Mouse (Mus musculus) small intestine, adult 2 months (tissue): Measurements from ENCODE around the gene Ap3d1.

Experiments
- CTCF ChIP-seq: fragments of 200-500 bp; IDR thresholded peaks from 2 replicates; pipeline ENCODE4 v1.5.1; 2012; ENCODE audit warnings: low read depth, mild to moderate bottlenecking, control low read depth, inconsistent platforms, low read length, moderate library complexity, mixed read lengths; ENCODE audit not compliant: insufficient replicate concordance, insufficient read length; ENCODE audit errors: extremely low read depth
- POLR2A ChIP-seq: fragments of 200-500 bp; IDR thresholded peaks from 2 replicates; pipeline ENCODE4 v1.6.1; 2012; ENCODE audit warnings: low read depth, mild to moderate bottlenecking, control low read depth, inconsistent platforms, low read length, moderate library complexity

DNA sequence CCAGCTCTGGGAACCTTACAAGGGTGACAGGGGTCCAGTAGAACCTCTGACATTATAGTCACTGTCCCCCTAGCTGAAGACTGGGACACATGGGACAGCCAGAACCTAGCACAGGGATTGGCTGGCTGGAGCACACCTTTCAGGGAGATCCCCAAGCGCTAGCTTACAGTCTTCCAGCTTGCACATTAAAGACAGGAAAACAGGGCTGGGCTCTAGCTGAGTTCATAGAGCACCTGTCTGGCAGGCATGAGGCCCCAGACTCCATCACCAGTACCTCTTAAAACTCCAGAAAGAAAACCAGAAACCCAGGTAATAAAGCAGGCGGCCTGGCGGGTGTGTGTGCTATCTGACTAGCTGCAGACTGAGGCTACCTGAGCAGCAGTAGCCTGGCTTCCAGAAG, 68.4 kb downstream of the Ap3d1 start:
- no peak for TF ChIP-seq POLR2A
- no peak for TF ChIP-seq CTCF
